Mouse (Mus musculus) G1E-ER4 (cell line): ENCODE measurements around the gene H2-DMb1. TPM values are rescaled to one million over a fixed set of nuclear protein-coding genes. Genes with fewer than 3 reads are reported as not detected.

Experiments
- GATA1 ChIP-seq: IDR thresholded peaks from one replicate; pipeline ENCODE4 v1.8.0; 2012; ENCODE audit warnings: low read length, inconsistent platforms
- polyA plus RNA-seq: library from polyadenylated mRNA; stranded (reverse); fragments of >175 nt; gene quantifications from 2 replicates; pipeline ENCODE4 v1.2.3, GENCODE M21; 2012

H2-DMb1 gene
- polyA plus RNA-seq, 1 experiment, result 0.10 TPM

DNA sequence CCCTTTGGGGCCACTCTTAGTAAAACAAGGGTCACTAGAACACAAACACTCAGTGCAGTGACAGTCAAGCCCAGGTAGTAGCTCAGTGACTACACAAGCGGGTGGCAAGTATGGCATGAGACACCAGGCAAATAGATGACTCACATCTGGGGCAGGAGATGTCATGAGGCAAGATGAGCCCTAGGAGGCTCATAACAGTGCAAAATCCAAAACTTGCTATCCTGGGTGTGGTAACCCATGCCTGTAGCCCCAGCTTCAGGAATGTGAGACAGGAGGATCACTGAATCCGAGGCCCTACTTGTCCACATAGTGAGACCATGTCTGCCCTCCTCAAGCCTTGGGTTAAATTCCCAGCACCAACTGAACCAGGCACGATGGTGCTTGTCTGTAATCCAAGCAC, 18.4 kb upstream of the H2-DMb1 start:
- TF ChIP-seq GATA1, result no peak

DNA sequence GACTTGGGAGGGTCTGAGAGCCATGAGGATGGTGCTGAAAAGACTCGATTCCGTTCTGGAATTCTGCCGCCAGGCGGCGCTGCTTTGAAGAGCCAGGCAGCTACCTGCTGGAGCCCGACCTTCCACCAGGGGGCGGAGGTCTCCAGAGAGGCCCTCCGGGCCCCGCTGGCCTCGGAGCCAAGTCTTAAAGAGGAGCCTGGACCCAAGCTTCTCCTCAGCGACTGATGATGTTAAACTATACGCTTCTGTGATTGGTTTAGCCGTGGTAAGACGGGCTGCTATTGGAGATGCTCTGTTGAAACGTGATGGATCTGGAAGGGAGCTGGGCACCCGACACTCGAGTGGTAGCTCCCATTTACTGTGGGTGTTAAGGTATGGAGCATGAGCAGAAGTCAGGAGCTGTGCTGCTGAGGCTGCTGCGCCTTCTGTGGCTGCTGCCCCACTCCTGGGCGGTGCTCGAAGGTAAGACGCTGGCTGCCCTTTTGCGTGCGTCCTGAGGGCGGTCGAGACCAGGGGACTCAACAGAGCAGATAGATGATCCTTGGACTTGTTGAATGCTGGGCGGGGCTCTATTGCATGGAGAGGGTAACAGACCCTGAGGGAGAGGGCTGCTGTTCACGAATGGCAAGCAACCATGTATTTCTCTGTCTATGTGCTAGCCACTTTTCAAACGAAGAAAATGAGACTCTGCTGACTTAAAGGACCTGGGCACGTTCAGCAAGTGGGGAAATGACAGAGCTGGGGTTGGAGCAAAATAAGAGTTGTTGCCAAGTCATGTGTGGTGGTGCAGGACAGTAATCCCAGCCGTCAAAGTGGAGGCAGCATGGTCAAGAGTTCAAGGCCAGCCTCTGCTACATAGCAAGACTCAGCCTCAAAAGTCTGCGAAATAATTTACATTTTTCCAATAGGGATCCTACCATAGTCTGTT, 17.3 kb upstream of the H2-DMb1 start:
- no peak for TF ChIP-seq GATA1

DNA sequence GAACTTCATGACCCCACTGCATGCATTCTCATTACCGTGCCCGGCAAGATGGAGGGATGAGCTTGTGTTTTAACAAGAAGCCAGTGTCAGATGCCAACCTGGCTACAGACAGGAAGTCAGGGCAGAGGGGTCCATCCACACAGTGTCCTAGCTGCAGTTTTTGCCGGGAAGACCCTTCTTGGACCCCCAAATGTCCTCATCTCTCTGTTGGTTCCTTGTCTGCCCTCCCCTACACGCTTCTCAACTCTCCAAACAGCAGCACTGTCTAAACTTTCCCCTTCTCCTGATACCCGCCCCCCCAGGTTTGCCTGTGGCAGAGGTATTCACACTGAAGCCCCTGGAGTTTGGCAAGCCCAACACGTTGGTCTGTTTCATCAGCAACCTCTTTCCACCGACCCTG, 15.3 kb upstream of the H2-DMb1 start:
- TF ChIP-seq GATA1, result no peak

DNA sequence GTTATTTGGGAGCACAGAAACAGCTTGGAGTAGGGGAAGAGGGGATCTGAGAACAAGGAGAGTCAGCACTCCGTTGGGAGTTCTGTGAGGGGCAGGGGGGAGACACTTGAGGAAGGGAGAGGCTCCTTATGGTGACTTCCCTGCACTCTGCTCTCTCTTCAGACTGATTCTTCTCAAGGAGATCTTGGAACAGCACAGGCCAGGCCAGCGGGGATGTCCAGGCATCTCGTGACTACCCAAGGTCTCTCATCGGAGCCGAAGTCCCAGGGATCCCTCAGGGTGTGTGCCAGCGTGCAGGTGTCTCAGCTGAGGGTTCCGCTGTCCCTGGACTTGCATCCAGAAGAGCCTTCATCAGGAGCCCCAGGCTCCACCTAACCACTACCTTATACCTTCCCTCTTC, 14.2 kb upstream of the H2-DMb1 start:
- TF ChIP-seq GATA1, result no peak

- no peak for TF ChIP-seq GATA1
These were observed 13.5 kb upstream of the H2-DMb1 start for GRCm38 (mm10) chr17:34139416-34139815.

DNA sequence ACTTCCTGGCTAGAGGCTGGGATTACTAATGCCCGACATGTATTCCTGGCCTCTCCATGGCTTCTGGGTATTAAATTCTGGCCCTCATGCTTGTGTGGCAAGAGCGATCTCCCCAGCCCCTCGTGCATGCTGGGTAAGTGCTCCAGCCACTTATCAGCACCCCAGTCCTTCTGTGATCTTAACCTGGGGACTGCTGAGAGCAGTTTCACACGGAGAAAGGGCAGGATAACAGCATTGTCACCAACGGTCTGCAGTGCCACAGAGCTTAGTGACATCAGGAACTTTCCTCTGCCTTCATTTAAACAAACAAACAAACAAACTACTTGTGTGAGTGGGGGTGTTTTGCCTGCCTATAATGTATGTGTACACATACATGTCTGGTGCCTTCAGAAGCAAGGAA, 12.6 kb upstream of the H2-DMb1 start:
- TF ChIP-seq GATA1, result no peak

DNA sequence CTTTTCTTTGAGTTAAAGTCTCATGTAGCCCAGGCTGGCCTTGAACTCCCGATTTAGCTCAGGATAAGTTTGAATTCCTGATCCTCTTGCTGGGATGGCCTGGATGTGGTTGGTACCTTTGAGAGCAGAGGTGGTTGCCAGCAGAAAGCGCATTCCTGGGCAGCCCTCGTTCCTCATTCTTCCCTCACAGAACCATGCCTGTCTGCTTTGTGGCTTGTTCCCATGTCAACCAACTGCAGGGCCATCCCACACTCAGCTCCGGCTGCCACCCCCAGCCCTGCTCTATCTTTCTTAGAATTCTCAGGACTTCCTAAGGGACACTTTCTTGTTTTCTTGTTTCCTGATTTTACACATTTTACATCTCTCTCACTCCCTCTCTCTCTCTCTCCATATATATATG, 11.4 kb upstream of the H2-DMb1 start:
- TF ChIP-seq GATA1, result no peak

DNA sequence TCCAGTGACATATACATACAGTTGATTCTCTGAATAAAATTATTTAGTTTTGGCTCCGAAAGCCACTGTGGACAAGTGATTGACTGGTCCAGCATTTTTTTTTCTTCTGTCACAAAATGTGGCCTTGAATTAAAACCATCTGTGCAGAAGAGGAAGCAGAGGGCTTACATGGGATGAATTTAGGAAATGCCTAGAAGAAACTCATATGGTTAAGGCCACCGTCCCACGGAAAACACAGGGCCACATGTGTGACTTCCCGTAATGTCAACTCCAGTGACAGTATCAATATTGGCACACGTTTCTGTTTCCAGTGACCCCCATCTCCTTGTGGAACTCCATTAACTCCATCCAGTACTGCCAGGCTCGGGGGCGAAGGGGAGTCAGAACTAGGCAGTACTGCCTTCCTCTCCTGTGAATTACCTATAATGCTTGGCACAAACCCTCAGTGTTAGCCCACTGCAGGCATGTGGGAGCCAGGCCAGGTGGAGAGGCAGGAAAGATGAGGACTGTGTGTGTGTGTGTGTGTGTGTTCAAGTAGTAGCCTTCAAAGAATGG, 10.3 kb upstream of the H2-DMb1 start:
- no peak for TF ChIP-seq GATA1

DNA sequence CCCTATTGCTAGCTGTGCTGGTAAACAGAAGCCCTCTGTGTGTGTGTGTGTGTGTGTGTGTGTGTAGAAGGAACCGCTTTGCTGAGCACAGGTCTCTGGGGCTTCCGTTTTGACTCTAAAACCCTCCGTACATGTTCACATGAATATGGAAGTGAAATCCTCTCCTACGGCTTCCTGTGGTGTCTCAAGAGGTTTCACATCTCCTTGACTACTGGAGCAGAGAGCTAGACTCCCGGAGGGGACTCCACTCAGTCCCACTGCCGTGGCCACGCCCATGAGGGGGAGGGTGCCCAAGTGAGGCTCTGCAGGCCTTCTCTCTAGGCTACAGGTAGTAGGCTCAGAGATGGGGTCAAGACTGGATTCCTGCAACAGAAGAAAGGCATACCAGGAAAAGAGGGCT, 9.8 kb upstream of the H2-DMb1 start, which contains the start of gene H2-DMb2:
TSS of gene H2-DMb2 (plus strand) at position 275 of the 400 bp plus-strand sequence.
- TF ChIP-seq GATA1, result no peak

DNA sequence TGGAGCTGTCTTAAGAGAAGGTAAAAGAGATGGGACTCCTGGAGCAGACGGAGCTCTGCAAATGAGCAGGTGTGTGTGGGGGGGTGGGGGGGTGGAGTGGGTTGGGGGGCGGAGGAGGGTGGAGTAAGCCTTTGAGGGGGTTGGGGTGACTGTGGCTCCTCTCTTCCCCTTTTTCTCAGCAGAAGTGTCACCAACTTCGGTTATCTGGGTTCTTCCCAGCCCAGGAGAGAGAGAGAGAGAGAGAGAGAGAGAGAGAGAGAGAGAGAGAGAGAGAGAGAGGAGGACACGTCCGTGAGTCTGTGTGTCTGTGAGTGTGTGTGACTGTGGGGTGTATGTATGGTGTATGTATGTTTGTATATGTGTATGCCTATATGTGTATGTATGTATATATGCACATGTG, 9.4 kb upstream of the H2-DMb1 start:
- TF ChIP-seq GATA1, result no peak

GRCm38 (mm10) chr17:34144960-34145371, 7.9 kb upstream of the H2-DMb1 start:
- TF ChIP-seq GATA1, result no peak

DNA sequence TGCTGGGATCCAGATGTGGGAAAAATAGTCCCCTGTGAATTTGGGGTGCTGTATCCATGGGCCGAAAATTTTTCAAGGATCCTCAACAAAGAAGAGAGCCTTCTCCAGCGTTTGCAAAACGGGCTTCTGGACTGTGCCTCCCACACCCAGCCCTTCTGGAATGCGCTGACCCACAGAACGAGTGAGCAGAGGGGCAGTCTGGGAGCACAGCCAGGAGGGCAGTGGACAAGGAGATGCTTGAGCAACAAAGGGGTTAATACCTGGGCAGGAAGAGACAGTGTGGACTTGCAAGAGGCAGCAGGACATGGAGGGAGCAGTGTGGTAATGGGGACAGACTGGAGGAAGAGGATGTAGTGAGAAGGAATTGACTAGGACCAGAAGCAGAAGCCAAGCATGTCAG, 2.7 kb downstream of the H2-DMb1 start:
- no peak for TF ChIP-seq GATA1

DNA sequence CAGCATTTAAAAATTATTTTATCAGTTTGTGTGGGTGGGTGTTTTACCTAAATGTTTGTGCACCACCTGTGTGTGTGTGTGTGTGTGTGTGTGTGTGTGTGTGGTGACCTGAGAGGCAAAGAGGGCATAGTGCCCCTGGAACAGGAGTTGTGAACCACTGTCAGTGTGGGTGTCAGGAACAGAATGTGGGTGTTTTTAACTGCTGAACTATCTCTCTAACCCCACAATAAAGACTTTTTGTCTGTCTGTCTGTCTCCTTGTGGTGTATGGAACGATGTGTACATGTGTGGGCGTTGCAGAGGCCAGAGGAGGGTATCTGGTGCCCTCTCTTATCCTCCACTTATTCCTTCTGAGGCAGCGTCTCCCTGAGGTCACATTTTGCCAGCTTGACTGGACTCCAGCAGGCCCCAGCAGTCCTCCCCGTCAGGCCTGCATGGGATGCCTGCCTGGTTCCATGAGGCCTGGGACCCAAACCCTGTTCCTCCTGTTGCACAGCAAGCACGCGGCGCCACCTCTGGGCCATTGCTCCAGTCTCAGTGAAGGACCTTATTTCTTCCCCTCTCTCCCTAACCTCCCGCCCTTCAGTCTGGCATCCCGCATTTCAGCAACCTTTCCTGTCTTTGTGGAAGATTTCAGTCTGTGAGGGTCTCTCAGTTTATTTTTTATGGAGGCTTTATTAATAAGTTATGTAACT, 11.5 kb downstream of the H2-DMb1 start:
- no peak for TF ChIP-seq GATA1

DNA sequence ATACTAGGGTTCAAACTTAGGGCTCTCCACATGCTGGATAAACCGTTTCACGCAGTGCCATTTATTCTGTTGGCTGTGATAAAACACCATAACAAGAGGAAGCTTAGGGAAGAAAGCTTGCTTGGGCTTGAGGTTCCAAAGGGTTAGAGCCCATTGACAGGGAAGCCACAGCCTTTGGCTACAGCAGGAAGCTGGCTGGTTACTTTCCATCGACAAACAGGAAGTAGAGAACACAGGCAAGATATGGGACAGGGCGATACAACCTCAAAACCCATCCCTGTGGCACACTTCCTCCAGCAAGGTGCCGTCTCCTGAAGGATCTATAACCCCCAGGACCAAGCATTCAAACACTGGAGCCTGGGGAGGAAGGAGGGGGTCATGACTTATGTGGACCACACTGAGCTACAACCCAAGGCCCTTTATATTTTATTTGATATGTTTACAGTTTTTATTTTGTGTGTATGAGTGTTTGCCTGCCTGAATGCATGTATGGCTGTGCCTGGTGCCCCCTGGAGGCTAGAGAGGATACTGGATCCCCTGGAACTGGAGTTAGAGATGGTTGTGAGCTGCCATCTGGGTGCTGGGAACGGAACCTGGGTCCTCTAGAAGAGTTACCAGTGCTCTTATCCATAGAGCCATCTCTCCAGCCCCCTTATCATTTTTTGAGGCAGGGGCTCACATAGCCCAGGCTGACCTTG, 12.3 kb downstream of the H2-DMb1 start:
- TF ChIP-seq GATA1, result no peak

DNA sequence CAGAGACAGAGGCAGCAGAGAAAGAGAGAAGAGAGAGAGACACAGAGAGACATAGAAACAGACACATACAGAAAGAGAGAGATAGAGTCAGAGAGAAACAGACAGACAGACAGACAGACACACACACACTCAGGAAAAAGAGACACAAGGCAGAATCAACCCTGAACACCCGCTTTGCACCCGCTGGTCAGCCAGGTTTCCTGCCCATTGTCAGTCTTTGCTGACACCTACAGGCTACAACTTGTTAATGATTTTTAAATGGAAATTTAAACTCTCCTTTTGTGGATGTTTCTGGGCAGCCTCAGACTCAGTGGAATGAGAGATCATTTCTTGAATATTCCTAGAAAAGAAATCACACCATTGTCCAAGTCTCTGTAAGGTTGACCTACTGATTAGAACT, 16.4 kb downstream of the H2-DMb1 start:
- no peak for TF ChIP-seq GATA1

DNA sequence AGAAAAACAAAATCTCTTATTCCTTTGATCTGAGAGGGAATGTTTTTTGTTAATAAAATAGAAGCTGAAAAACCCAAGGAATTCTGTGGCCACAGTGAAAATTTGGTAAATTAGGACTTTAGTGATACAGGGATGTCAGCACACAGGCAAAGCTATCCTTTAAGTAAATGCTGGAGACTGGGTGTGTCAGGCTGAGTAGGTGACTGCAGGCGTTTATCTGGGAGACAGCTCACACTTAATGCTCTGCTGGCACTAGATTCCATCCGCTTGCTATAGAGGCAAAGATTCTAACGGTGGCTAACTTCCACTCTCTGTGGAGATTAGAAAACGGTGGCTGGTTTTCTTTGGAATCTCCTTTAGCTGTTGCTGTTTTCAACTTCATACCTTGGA, 17.6 kb downstream of the H2-DMb1 start:
- no peak for TF ChIP-seq GATA1
